Mouse (Mus musculus) bone marrow macrophage, adult 2 months (primary cell): Measurements from ENCODE around the gene Thbs1. TPM values are rescaled to one million over a fixed set of nuclear protein-coding genes. Genes with fewer than 3 reads are reported as not detected.
A peak's percentile ranks its signal among the peaks of the same experiment; 100 is the strongest.

ENCODE experiments used
- H3K27ac ChIP-seq: 2 replicates; pipeline ENCODE4 v1.5.1; 2012; ENCODE audit warnings: low read depth, low read length; ENCODE audit not compliant: insufficient read depth
- H3K4me1 ChIP-seq: 2 replicates; pipeline ENCODE4 v1.6.1; 2012; ENCODE audit warnings: low read length; ENCODE audit not compliant: control insufficient read depth, insufficient read depth
- H3K4me3 ChIP-seq: 2 replicates; pipeline ENCODE4 v1.5.1; 2012; ENCODE audit warnings: mild to moderate bottlenecking, low read length, moderate library complexity; ENCODE audit not compliant: insufficient read depth
- CTCF ChIP-seq: IDR thresholded peaks from 2 replicates; pipeline ENCODE4 v1.5.1; 2012; ENCODE audit warnings: low read depth, mild to moderate bottlenecking, low read length, moderate library complexity
- POLR2A ChIP-seq: IDR thresholded peaks from 2 replicates; pipeline ENCODE4 v1.6.1; 2012; ENCODE audit warnings: mild to moderate bottlenecking, low read depth, low read length, borderline replicate concordance
- polyA plus RNA-seq: library from polyadenylated mRNA; stranded (reverse); fragments of >200 nt; gene quantifications from 2 replicates; pipeline ENCODE4 v1.2.4, GENCODE M21; 2012; ENCODE audit not compliant: missing spikeins, insufficient read depth, insufficient read length

The Thbs1 gene
- 116 and 121 TPM in 2 replicates for polyA plus RNA-seq

- Histone ChIP-seq H3K27ac (peak within 1 kb of the TSS; percentile 19; the same call in 1 of the 2 replicates), H3K4me3 (peak within 1 kb of the TSS; percentile 76), H3K4me1 (no peaks in the 10 kb centered on the region)
- TF ChIP-seq POLR2A (no peak), CTCF (0 out of 2 replicates have a peak, but pooled peaks have one; percentile 4)
These were observed at the start of gene Thbs1 for GRCm38 (mm10) chr2:118111488-118112131. TSS of gene Thbs1 (plus strand) at chr2:118111876.

DNA sequence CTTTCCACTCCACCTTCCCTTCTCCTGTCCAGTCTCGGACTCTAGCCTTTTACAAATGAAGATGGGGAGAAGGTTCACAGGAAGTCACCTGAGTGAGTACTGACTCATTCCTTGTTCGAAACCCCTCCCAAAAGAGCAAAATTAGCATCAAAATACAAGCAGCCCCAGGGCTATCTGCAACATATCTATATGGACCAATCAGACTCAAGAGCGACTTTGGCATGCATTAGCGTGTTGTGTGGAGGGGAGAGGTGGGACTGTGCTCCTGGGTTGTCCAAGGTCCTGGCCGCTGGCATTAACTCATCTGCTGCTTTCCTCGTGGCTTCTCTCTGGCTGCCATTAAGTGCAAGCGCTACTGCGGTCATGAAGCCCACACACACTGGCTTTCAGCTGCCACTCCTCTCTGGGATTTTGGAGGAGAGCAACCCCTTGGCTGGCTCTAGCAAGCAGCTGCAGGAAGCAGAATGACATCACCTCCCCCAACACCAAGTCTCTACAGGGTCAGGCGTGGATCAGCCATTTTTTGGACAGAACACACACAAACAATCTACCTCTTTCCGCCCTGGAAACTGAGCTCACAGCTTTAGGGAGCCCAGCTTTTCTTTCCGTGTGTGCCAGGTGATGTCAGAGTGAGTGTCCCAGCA lies 47.4 kb upstream of the Thbs1 start:
- H3K4me1 ChIP-seq, result no peaks in the 10 kb centered on the region
- H3K4me3 ChIP-seq, result no peak overlapping the region
- H3K27ac ChIP-seq, result no peak overlapping the region
- TF ChIP-seq POLR2A, result no peak
- TF ChIP-seq CTCF, result no peak

- H3K27ac ChIP-seq, result no peak overlapping the region
- TF ChIP-seq CTCF (no peak), POLR2A (no peak)
- H3K4me1 ChIP-seq, result no peaks in the 10 kb centered on the region
- H3K4me3 ChIP-seq, result no peak overlapping the region
These were observed 45.5 kb upstream of the Thbs1 start for GRCm38 (mm10) chr2:118066065-118066770.

DNA sequence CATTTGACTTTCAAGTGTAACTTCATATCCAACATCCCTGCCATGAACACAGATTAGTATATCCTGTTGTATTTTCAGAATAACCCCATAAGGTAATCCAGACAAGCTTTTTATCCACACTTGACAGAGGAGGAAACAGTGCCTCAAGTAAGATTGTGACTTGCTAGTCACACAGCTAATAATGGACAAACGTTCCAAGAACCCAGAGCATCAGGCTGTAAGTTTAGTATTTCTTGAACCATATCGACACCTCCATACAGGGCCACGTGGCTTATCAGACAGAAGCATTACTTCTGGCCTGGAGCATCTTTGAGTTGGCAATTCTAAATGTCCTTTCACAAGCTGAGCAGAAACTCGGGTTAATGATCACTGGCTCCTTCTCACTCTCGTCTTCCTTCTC lies 41.7 kb upstream of the Thbs1 start:
- no peak for TF ChIP-seq CTCF
- no peak for TF ChIP-seq POLR2A
- Histone ChIP-seq H3K27ac (no peak overlapping the region), H3K4me1 (no peaks in the 10 kb centered on the region), H3K4me3 (no peak overlapping the region)

GRCm38 (mm10) chr2:118072811-118073372 lies 38.8 kb upstream of the Thbs1 start:
- H3K4me3 ChIP-seq, result no peak overlapping the region
- no peak for TF ChIP-seq POLR2A
- H3K4me1 ChIP-seq, result no peaks in the 10 kb centered on the region
- no peak overlapping the region for H3K27ac ChIP-seq

DNA sequence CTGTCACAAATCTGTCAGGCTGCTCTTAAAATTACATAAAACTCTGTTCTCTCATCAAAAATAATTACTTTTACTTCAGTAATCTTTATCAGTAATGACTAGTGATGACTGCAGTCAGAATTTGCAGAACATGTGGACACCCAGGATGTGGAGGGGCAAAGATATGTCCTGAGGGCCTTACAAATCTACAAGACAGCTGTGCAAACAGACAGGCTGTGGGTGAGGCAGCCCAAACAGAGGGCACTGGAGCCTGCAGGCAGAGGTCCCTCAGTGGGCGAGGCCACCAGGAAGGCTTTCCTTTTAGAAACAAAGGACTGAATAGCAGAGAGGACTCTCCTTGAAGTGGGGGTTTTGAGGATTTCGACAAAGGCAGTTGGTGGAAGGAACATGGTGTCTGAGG lies 37.6 kb upstream of the Thbs1 start:
- TF ChIP-seq CTCF, result no peak
- no peak for TF ChIP-seq POLR2A

DNA sequence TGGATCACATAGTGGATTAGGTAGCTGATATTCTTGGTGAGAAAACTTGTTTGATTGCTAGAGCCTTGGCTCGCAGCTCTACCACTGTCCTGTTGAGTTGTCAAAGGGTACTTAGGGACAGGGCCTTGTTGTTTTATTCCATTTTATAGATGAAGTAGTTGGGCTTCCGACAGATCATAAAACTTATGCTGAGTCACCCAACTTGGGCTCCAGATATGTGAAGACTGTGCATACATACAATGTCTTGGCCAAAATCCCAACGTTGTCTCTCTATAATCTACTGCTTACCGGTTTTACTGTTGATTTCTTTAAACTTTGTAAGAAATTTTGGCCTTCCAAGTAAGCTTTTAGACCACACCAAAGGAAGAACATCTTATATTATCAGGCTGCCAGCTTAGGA lies 36.5 kb upstream of the Thbs1 start:
- no peak overlapping the region for H3K27ac ChIP-seq
- no peak for TF ChIP-seq POLR2A
- no peak for TF ChIP-seq CTCF

More for the DNA sequence above, 37.6 kb upstream of the Thbs1 start:
- no peak overlapping the region for H3K4me3 ChIP-seq
- no peaks in the 10 kb centered on the region for H3K4me1 ChIP-seq
- H3K27ac ChIP-seq, result no peak overlapping the region

DNA sequence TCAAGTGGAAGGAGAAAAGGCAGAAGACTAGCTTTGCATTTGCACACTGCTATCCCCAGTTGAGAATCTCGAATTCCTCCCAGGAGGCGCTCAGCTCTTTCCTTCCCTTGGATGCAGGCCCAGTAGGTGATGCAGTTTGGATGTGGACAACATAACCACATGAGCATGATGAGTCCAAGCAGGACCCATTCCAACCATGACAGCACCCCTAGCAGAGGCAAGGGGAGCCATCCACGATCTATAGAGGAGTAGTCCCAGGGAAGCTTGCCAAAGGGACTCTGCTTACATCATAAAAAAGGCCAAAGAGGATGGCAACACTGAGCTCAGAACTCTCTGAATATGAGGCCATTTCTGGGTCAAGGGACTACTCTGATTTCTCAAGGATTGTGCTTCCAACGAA lies 32.5 kb upstream of the Thbs1 start:
- Histone ChIP-seq H3K4me1 (no peaks in the 10 kb centered on the region), H3K27ac (no peak overlapping the region), H3K4me3 (no peak overlapping the region)
- no peak for TF ChIP-seq POLR2A
- no peak for TF ChIP-seq CTCF

More for the DNA sequence above, 36.5 kb upstream of the Thbs1 start:
- H3K4me3 ChIP-seq, result no peak overlapping the region
- H3K4me1 ChIP-seq, result no peaks in the 10 kb centered on the region

GRCm38 (mm10) chr2:118081581-118081980 lies 30.1 kb upstream of the Thbs1 start:
- Histone ChIP-seq H3K4me3 (no peak overlapping the region), H3K4me1 (no peaks in the 10 kb centered on the region), H3K27ac (no peak overlapping the region)
- TF ChIP-seq POLR2A, result no peak
- no peak for TF ChIP-seq CTCF
